Comparison of ENCODE assay signal across 9 mouse cellular contexts in the genomic region with DNA sequence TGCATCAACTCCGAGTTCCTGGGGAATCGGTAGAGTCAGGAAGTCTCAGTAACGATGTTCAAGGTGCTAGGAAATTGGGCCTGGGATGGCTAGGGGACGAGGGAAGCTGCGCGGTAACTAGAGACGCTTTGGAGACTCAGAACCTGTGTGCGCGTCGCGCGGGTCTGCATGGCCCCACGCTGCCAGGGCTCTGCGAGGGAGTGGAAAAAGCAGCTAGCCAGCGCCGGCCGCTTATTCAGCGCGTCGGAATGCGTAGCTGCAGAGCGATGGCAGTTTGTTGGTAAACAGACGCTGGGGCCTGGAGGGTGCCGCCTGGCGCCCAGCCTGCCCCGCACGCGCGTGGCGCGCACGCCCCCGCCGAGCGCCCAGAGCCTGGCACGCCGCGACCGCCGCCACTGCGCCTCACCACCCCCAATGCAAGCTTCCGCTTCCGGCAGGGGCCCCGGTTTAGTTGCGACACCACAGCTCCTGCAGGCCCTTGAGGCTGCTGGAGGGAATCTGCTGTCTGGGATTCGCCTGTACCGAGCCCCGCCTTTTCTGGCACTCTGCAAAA. TPM values are rescaled to one million over a fixed set of nuclear protein-coding genes. Genes with fewer than 3 reads are reported as not detected.
A peak's percentile ranks its signal among the peaks of the same experiment; 100 is the strongest.
DNase-seq lines count a peak whose midpoint lies in the region; ATAC-seq and TF ChIP-seq lines count a peak whose summit lies in the region.
"Had no signal": no experiment of that assay in that cellular context is flagged by ENCODE, and none has a peak within 500 bp of the region (broad histone marks: within the 10 kb centered on the region; RNA-seq: fewer than 3 reads in every experiment).

Gene Dlx4 (minus strand): TSS at position 413 of the 553 bp plus-strand sequence.

- H3K27ac ChIP-seq in embryonic facial prominence, embryonic 15.5 days (replicated peaks): peak within 1 kb of the TSS; percentile 25; the same call in 1 of the 2 replicates
- no peak within 1 kb of the TSS for H3K27ac ChIP-seq in hindbrain, embryonic 12.5 days
- no peak within 1 kb of the TSS for H3K27ac ChIP-seq in small intestine, adult 2 months (ENCODE audit: insufficient read depth, low read depth, low read length)

- TF ChIP-seq CTCF in lung, adult 2 months (IDR thresholded peaks at IDR 0.05; ENCODE audit: insufficient read depth, low read length): no peak
- no peak for TF ChIP-seq CTCF in small intestine, adult 2 months (IDR thresholded peaks at IDR 0.05; ENCODE audit: extremely low read depth, insufficient read length, insufficient replicate concordance, low read depth, low read length)

- peak within 1 kb of the TSS; percentile 47 for H3K4me3 ChIP-seq in embryonic facial prominence, embryonic 15.5 days (replicated peaks)
- peak within 1 kb of the TSS; percentile 32 for H3K4me3 ChIP-seq in hindbrain, embryonic 12.5 days
- peak within 1 kb of the TSS; percentile 39 for H3K4me3 ChIP-seq in lung, adult 2 months (replicated peaks; ENCODE audit: extremely low read depth, low read depth, low read length)
- H3K4me3 ChIP-seq in small intestine, adult 2 months (ENCODE audit: low read depth, low read length): peak within 1 kb of the TSS; percentile 56

- under 1% methylated on average over 48 of the region's 48 CpGs for WGBS in embryonic facial prominence, embryonic 15.5 days
- under 1% methylated on average over 48 of the region's 48 CpGs for WGBS in hindbrain, embryonic 12.5 days
- 1% methylated on average over 48 of the region's 48 CpGs for WGBS in lung, adult 2 months
- 1% methylated on average over 48 of the region's 48 CpGs for WGBS in small intestine, adult 2 months

- no peak for TF ChIP-seq POLR2A in lung, adult 2 months (IDR thresholded peaks at IDR 0.05; ENCODE audit: borderline replicate concordance, extremely low read depth, low read depth, low read length)
- no peak for TF ChIP-seq POLR2A in small intestine, adult 2 months (IDR thresholded peaks at IDR 0.05; ENCODE audit: low read depth, low read length)

- H3K27me3 ChIP-seq in embryonic facial prominence, embryonic 15.5 days: peaks cover 98% of the 10 kb centered on the region
- peaks cover 99% of the 10 kb centered on the region for H3K27me3 ChIP-seq in hindbrain, embryonic 12.5 days
- H3K27me3 ChIP-seq in small intestine, adult 2 months (ENCODE audit: control insufficient read depth, insufficient read depth, low read length): peaks cover 81% of the 10 kb centered on the region

- peak within 1 kb of the TSS; percentile 84 for H3K4me2 ChIP-seq in embryonic facial prominence, embryonic 15.5 days (replicated peaks)
- H3K4me2 ChIP-seq in hindbrain, embryonic 12.5 days (replicated peaks): peak within 1 kb of the TSS; percentile 60

- DNase-seq in gastrocnemius, adult 18-20 months (ENCODE audit: low spot score): peak; percentile 33
- no peak for DNase-seq in gastrocnemius, postnatal 14 days
- peak; percentile 66 for DNase-seq in Muller cell, postnatal 12 days (ENCODE audit: inconsistent ontology term)
- peak; percentile 47 for DNase-seq in lung, adult 2 months
- no peak for DNase-seq in right cerebral cortex, postnatal 25 days

- no peaks in the 10 kb centered on the region for H3K36me3 ChIP-seq in embryonic facial prominence, embryonic 15.5 days
- no peaks in the 10 kb centered on the region for H3K36me3 ChIP-seq in hindbrain, embryonic 12.5 days
- H3K36me3 ChIP-seq in small intestine, adult 2 months (ENCODE audit: control insufficient read depth, insufficient read depth, low read length): no peaks in the 10 kb centered on the region

- peaks cover 50% of the 10 kb centered on the region for H3K4me1 ChIP-seq in embryonic facial prominence, embryonic 15.5 days
- H3K4me1 ChIP-seq in hindbrain, embryonic 12.5 days: peaks cover 29% of the 10 kb centered on the region
- peaks cover 13% of the 10 kb centered on the region for H3K4me1 ChIP-seq in lung, adult 2 months (ENCODE audit: control insufficient read depth, insufficient read depth, low read length)
- H3K4me1 ChIP-seq in small intestine, adult 2 months (ENCODE audit: control insufficient read depth, insufficient read depth, insufficient read length, low read length): peaks cover 11% of the 10 kb centered on the region

- ATAC-seq in embryonic facial prominence, embryonic 15.5 days (ENCODE audit: insufficient number of reproducible peaks, low FRiP score, low TSS enrichment, low read depth): peak; percentile 26; the same call in 1 of the 2 replicates
- ATAC-seq in hindbrain, embryonic 12.5 days (ENCODE audit: low FRiP score): no peak
- ATAC-seq: Patski had no signal

- intact Hi-C loops in gastrocnemius, postnatal 14 days (cut with DNase I; ENCODE audit: low total_unique reads): no loop called here

- no peaks in the 10 kb centered on the region for H3K9me3 ChIP-seq in embryonic facial prominence, embryonic 15.5 days (replicated peaks)
- no peaks in the 10 kb centered on the region for H3K9me3 ChIP-seq in hindbrain, embryonic 12.5 days (replicated peaks)

- 0 out of 2 replicates have a peak within 1 kb of the TSS, but pooled peaks have one; percentile 37 for H3K9ac ChIP-seq in embryonic facial prominence, embryonic 15.5 days
- peak within 1 kb of the TSS; percentile 28 for H3K9ac ChIP-seq in hindbrain, embryonic 12.5 days

RNA-seq across cellular contexts. Expression of gene Dlx4, which starts in this region (rescaled TPM):
- total RNA-seq in gastrocnemius, adult 18-20 months (2021): not detected
- total RNA-seq in gastrocnemius, postnatal 14 days (2021): not detected
- 5.7 and 6.5 TPM in 2 replicates for polyA plus RNA-seq in embryonic facial prominence, embryonic 15.5 days (2015; fragmentation: Nextera tagmentation; extraction: Ambion mirVana)
- 0.21 and 1.2 TPM in 2 replicates for polyA plus RNA-seq in hindbrain, embryonic 12.5 days (2016; fragmentation: Nextera tagmentation; extraction: Ambion mirVana)
- polyA plus RNA-seq in lung, adult 2 months (2012; rRNA removed): 0.20 and 0.50 TPM in 2 replicates
- polyA plus RNA-seq in small intestine, adult 2 months (2012; rRNA removed): not detected in 2 replicates

Comparison
In these comparisons a context has a peak if more than half of its experiments do, and no peak if none do; other contexts are left out.
1. Peak in DNase-seq in gastrocnemius, adult 18-20 months; RNA of the gene not detected or under 1 TPM.
2. Peak in DNase-seq and H3K4me3 ChIP-seq in lung, adult 2 months; RNA of the gene not detected or under 1 TPM.